Mouse (Mus musculus): ENCODE measurements at regions not wholly inside any gene's neighbourhood (a gene's known extent, or its start where the extent isn't known, plus 50 kb on each side); places are given as distances from the start of the nearest gene placed in this dataset.

DNA sequence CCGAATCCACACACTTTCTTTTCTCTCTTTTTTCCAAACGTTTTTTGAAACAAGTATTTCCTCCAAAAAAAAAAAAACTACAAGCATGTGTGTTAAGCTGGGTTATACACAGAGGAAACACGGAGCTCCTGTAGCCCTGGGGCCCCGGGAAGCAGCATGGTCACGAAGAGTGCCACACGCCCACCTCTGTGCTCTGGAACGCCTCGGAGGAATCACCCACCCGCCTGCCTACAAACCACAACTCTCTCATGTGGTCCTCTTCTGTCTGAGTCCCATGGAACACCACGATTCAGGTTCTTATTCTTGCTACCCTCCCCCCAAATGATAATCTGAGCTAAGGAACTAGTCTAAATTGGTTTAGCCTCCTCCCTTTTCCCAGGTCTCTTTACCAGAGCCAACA is 98.6 kb upstream of the Ptpn13 start:
- TF ChIP-seq CTCF (IDR thresholded peaks at IDR 0.05; ENCODE audit: insufficient read depth, low read depth, low read length) (no peak), POLR2A (IDR thresholded peaks at IDR 0.05; ENCODE audit: insufficient read depth, low read depth, low read length) (no peak)
